In genomic region chr4:120323198-120323597, GRCm38 (mm10) we compare ENCODE assay signal across 10 mouse cellular contexts. TPM values are rescaled to one million over a fixed set of nuclear protein-coding genes. Genes with fewer than 3 reads are reported as not detected.
DNase-seq lines count a peak whose midpoint lies in the region; ATAC-seq and TF ChIP-seq lines count a peak whose summit lies in the region.
"Had no signal": no experiment of that assay in that cellular context is flagged by ENCODE, and none has a peak within 500 bp of the region (broad histone marks: within the 10 kb centered on the region; RNA-seq: fewer than 3 reads in every experiment).

No protein-coding gene starts in this region.

- no peak for ATAC-seq in kidney, embryonic 15.5 days (replicated peaks; ENCODE audit: low FRiP score)
- ATAC-seq in hindbrain, embryonic 14.5 days (ENCODE audit: low FRiP score): no peak

- H3K27me3 ChIP-seq in kidney, adult 2 months (replicated peaks; ENCODE audit: control insufficient read depth, insufficient read depth, low read length): no peaks in the 10 kb centered on the region
- peaks cover 7% of the 10 kb centered on the region; the same call in 1 of the 2 replicates for H3K27me3 ChIP-seq in kidney, embryonic 15.5 days
- no peaks in the 10 kb centered on the region for H3K27me3 ChIP-seq in hindbrain, embryonic 14.5 days (ENCODE audit: control insufficient read depth, insufficient read depth, low read length)
- H3K27me3 ChIP-seq: lung, embryonic 15.5 days; stomach, embryonic 15.5 days had no signal

- no peaks in the 10 kb centered on the region for H3K9me3 ChIP-seq in kidney, embryonic 15.5 days (replicated peaks)
- no peaks in the 10 kb centered on the region for H3K9me3 ChIP-seq in ES-E14 (ENCODE audit: control insufficient read depth, insufficient read depth, low read depth, low read length)
- H3K9me3 ChIP-seq in hindbrain, embryonic 14.5 days (ENCODE audit: control insufficient read depth, low read length): no peaks in the 10 kb centered on the region
- H3K9me3 ChIP-seq: lung, embryonic 15.5 days; stomach, embryonic 15.5 days had no signal

- H3K27ac ChIP-seq in kidney, adult 2 months (ENCODE audit: insufficient read depth, low read depth, low read length): no peak overlapping the region
- H3K27ac ChIP-seq in kidney, embryonic 15.5 days: no peak overlapping the region
- H3K27ac ChIP-seq in ES-E14 (ENCODE audit: insufficient read depth, low read depth, low read length, poor library complexity, severe bottlenecking): no peak overlapping the region
- H3K27ac ChIP-seq in hindbrain, embryonic 14.5 days: no peak overlapping the region
- H3K27ac ChIP-seq: lung, embryonic 15.5 days; stomach, embryonic 15.5 days had no signal

- in situ Hi-C loops in ES-E14 (cut with MboI; ENCODE audit: low sequenced_read_pairs in 2 of 2, unreplicated experiment in 2 of 2): loop anchor here in 1 of 2 experiments (10.0 kb wide), 1 partner anchor 98 kb away; no protein-coding TSS in a partner anchor

- no peak for TF ChIP-seq POLR2A in kidney, adult 2 months (IDR thresholded peaks at IDR 0.05; ENCODE audit: low read depth, low read length)

- DNase-seq in kidney, adult 2 months: peak; percentile 33
- DNase-seq in ES-E14 (ENCODE audit: low read depth, low spot score): peak; percentile 47
- DNase-seq in adrenal gland, postnatal 25 days: peak; percentile 65
- peak; percentile 31 to 41 for DNase-seq in gastrocnemius, adult 8-10 months (ENCODE audit: low spot score in 2 of 2)
- DNase-seq in layer of hippocampus, postnatal 36 days: peak; percentile 20 to 44
- peak; percentile 79 for DNase-seq in retina, embryonic 14.5 days (ENCODE audit: low spot score)
- DNase-seq in hindbrain, embryonic 14.5 days (ENCODE audit: low spot score): no peak

- H3K36me3 ChIP-seq in kidney, adult 2 months (ENCODE audit: control insufficient read depth, insufficient read depth, low read length): no peaks in the 10 kb centered on the region
- H3K36me3 ChIP-seq in kidney, embryonic 15.5 days: no peaks in the 10 kb centered on the region
- no peaks in the 10 kb centered on the region for H3K36me3 ChIP-seq in ES-E14 (ENCODE audit: control insufficient read depth, insufficient read depth, low read length, poor library complexity, severe bottlenecking)
- no peaks in the 10 kb centered on the region for H3K36me3 ChIP-seq in hindbrain, embryonic 14.5 days (replicated peaks; ENCODE audit: control insufficient read depth, insufficient read depth)
- H3K36me3 ChIP-seq: lung, embryonic 15.5 days; stomach, embryonic 15.5 days had no signal

- TF ChIP-seq CTCF in kidney, adult 2 months (conservative IDR thresholded peaks at IDR 0.05; ENCODE audit: insufficient read depth, insufficient read length, low read depth, low read length): peak; percentile 72

- H3K4me3 ChIP-seq in kidney, adult 2 months (ENCODE audit: insufficient read depth, low read depth, low read length): no peak overlapping the region
- H3K4me3 ChIP-seq in kidney, embryonic 15.5 days (replicated peaks): no peak overlapping the region
- H3K4me3 ChIP-seq in ES-E14 (ENCODE audit: insufficient read depth in 1 of 2, low read depth in 1 of 2, low read length in 2 of 2, poor library complexity in 1 of 2, severe bottlenecking in 1 of 2): no peak overlapping the region
- no peak overlapping the region for H3K4me3 ChIP-seq in hindbrain, embryonic 14.5 days (replicated peaks; ENCODE audit: low read length)
- H3K4me3 ChIP-seq: lung, embryonic 15.5 days; stomach, embryonic 15.5 days had no signal

- H3K4me2 ChIP-seq in kidney, embryonic 15.5 days: no peak overlapping the region
- H3K4me2 ChIP-seq in hindbrain, embryonic 14.5 days (replicated peaks): no peak overlapping the region
- H3K4me2 ChIP-seq: lung, embryonic 15.5 days; stomach, embryonic 15.5 days had no signal

- 24% methylated on average over 6 of the region's 6 CpGs for WGBS in kidney, adult 2 months
- 36% methylated on average over 6 of the region's 6 CpGs for WGBS in kidney, embryonic 15.5 days
- 25% methylated on average over 6 of the region's 6 CpGs for WGBS in hindbrain, embryonic 14.5 days

- H3K9ac ChIP-seq in kidney, embryonic 15.5 days: no peak overlapping the region
- H3K9ac ChIP-seq in ES-E14 (ENCODE audit: insufficient read depth, low read depth, low read length, poor library complexity, severe bottlenecking): no peak overlapping the region
- no peak overlapping the region for H3K9ac ChIP-seq in hindbrain, embryonic 14.5 days
- H3K9ac ChIP-seq: lung, embryonic 15.5 days; stomach, embryonic 15.5 days had no signal

- no peaks in the 10 kb centered on the region for H3K4me1 ChIP-seq in kidney, adult 2 months (ENCODE audit: control insufficient read depth, insufficient read depth, low read length)
- no peaks in the 10 kb centered on the region for H3K4me1 ChIP-seq in kidney, embryonic 15.5 days
- H3K4me1 ChIP-seq in ES-E14 (ENCODE audit: control insufficient read depth in 2 of 2, insufficient read depth in 2 of 2, low read length in 2 of 2, poor library complexity in 1 of 2): no peaks in the 10 kb centered on the region
- H3K4me1 ChIP-seq in hindbrain, embryonic 14.5 days (replicated peaks; ENCODE audit: control insufficient read depth, insufficient read depth, low read length): 0 out of 2 replicates have a peak, but pooled peaks cover 8% of the 10 kb centered on the region
- H3K4me1 ChIP-seq: lung, embryonic 15.5 days; stomach, embryonic 15.5 days had no signal

TF ChIP-seq in ES-E14, 5 proteins besides CTCF, POLR2A, EP300 and RAD21:
- TF ChIP-seq CHD2 (IDR thresholded peaks at IDR 0.05; ENCODE audit: low read depth, low read length): no peak
- TF ChIP-seq HCFC1 (IDR thresholded peaks at IDR 0.05; ENCODE audit: borderline replicate concordance, insufficient read depth, low read length): no peak
- TF ChIP-seq ZNF384 (IDR thresholded peaks at IDR 0.05; ENCODE audit: low read depth, low read length): no peak
- no peak for TF ChIP-seq MAFK (IDR thresholded peaks at IDR 0.05; ENCODE audit: insufficient read depth, low read depth, low read length)
- no peak for TF ChIP-seq ZC3H11A (IDR thresholded peaks at IDR 0.05; ENCODE audit: borderline replicate concordance, low read depth, low read length)

RNA-seq across cellular contexts. Expression of gene Foxo6, which starts 36.0 kb away (rescaled TPM):
- 0.41 and 0.61 TPM in 2 replicates for polyA plus RNA-seq in kidney, adult 2 months (2012; rRNA removed)
- polyA plus RNA-seq in kidney, embryonic 15.5 days (2015; fragmentation: Nextera tagmentation; extraction: Ambion mirVana): 0.13 and 0.14 TPM in 2 replicates
- 0.98 and 1.2 TPM in 2 replicates for total RNA-seq in ES-E14 (2012; rRNA removed)
- total RNA-seq in adrenal gland, postnatal 25 days (2021): 0.71 and 1.9 TPM in 2 replicates
- 1 to 10 TPM; 2.8 to 4.6 (median 3.9) TPM for total RNA-seq in gastrocnemius, adult 8-10 months (2022)
- total RNA-seq in layer of hippocampus, postnatal 36 days (2021): 10 to 100 TPM; 37.1 to 38.6 TPM
- polyA plus RNA-seq in hindbrain, embryonic 14.5 days (2014; fragmentation: Nextera tagmentation; extraction: Ambion mirVana): 1.0 and 1.4 TPM in 2 replicates

Comparison
In these comparisons a context has a peak if more than half of its experiments do, and no peak if none do; other contexts are left out.
1. RNA of gene Foxo6, which starts 36.0 kb away (total RNA-seq): 37.1 to 38.6 TPM in layer of hippocampus, postnatal 36 days; 2.8 to 4.6 TPM in gastrocnemius, adult 8-10 months, 0.71 to 1.9 TPM in adrenal gland, postnatal 25 days and 0.98 to 1.2 TPM in ES-E14; every median in the first group is over 4 times any median in the second.